Mouse (Mus musculus): ENCODE data around the gene Socs2. TPM values are rescaled to one million over a fixed set of nuclear protein-coding genes. Genes with fewer than 3 reads are reported as not detected.

The Socs2 gene
- total and polyA plus RNA-seq, 3 experiments: 87.7 to 202 (median 136) TPM

DNA sequence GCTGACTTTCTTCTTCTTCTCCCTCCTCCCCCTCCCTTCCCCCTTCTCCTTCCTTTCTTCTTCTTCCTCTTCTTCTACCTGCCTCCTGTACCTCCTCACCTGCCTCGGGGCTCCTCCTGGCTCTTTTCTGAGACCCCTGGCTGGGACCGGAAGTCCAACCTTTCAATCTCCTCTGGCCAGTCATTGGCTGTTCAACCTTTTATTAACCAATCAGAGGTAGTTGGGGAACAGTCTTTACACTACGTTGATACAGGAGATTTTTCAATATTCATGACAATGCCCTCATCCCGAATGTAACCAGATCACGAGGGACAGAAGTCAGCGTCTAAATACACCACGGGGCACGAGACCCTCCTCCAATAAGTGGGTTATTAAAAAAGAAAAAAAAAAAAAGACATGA is 32.5 kb downstream of the Socs2 start:
- ATAC-seq (ENCODE audit: extremely low read depth, insufficient number of reproducible peaks, low FRiP score, poor library complexity, severe bottlenecking): no peak
- no peaks in the 10 kb centered on the region for H3K27me3 ChIP-seq (ENCODE audit: insufficient read depth, low read length)
- TF ChIP-seq GATA2 (IDR thresholded peaks at IDR 0.05; ENCODE audit: borderline replicate concordance, low read depth, low read length): no peak
- TF ChIP-seq POLR2AphosphoS5 (IDR thresholded peaks at IDR 0.05; ENCODE audit: insufficient replicate concordance, low read depth, low read length): no peak
- no peak for TF ChIP-seq CTCF (IDR thresholded peaks at IDR 0.05; ENCODE audit: low read depth, low read length)
- TF ChIP-seq GATA1 (IDR thresholded peaks at IDR 0.05; ENCODE audit: borderline replicate concordance, low read length): no peak
- no peak for TF ChIP-seq TAL1 (conservative IDR thresholded peaks at IDR 0.05; ENCODE audit: low read depth, low read length)
- no peaks in the 10 kb centered on the region; the same call in 1 of the 2 replicates for H3K4me1 ChIP-seq (ENCODE audit: insufficient read depth, low read depth, low read length)
- no peak for DNase-seq (ENCODE audit: low spot score)
- H3K36me3 ChIP-seq (replicated peaks): peaks cover 11% of the 10 kb centered on the region
- H3K9me3 ChIP-seq (replicated peaks): 0 out of 2 replicates have a peak, but pooled peaks cover 2% of the 10 kb centered on the region
- H3K4me3 ChIP-seq (ENCODE audit: low read depth, low read length): no peak overlapping the region

GRCm38 (mm10) chr10:95373340-95373739 is 43.6 kb downstream of the Socs2 start:
- ATAC-seq (ENCODE audit: extremely low read depth, insufficient number of reproducible peaks, low FRiP score, poor library complexity, severe bottlenecking): no peak
- no peaks in the 10 kb centered on the region for H3K36me3 ChIP-seq (replicated peaks)
- H3K4me3 ChIP-seq (ENCODE audit: low read depth, low read length): no peak overlapping the region
- no peaks in the 10 kb centered on the region for H3K4me1 ChIP-seq (ENCODE audit: insufficient read depth, low read depth, low read length)
- no peak for TF ChIP-seq POLR2AphosphoS5 (IDR thresholded peaks at IDR 0.05; ENCODE audit: insufficient replicate concordance, low read depth, low read length)
- no peak for TF ChIP-seq GATA2 (IDR thresholded peaks at IDR 0.05; ENCODE audit: borderline replicate concordance, low read depth, low read length)
- no peak for TF ChIP-seq TAL1 (conservative IDR thresholded peaks at IDR 0.05; ENCODE audit: low read depth, low read length)
- no peak for TF ChIP-seq CTCF (IDR thresholded peaks at IDR 0.05; ENCODE audit: low read depth, low read length)
- TF ChIP-seq GATA1 (IDR thresholded peaks at IDR 0.05; ENCODE audit: borderline replicate concordance, low read length): no peak
- no peak for DNase-seq (ENCODE audit: low spot score)
- 0 out of 2 replicates have a peak, but pooled peaks cover 5% of the 10 kb centered on the region for H3K27me3 ChIP-seq (ENCODE audit: insufficient read depth, low read length)
- peaks cover 10% of the 10 kb centered on the region for H3K9me3 ChIP-seq (replicated peaks)

GRCm38 (mm10) chr10:95371942-95372341 is 45.0 kb downstream of the Socs2 start:
- Histone ChIP-seq H3K9me3 (replicated peaks) (0 out of 2 replicates have a peak, but pooled peaks cover 2% of the 10 kb centered on the region), H3K36me3 (replicated peaks) (no peaks in the 10 kb centered on the region), H3K4me1 (ENCODE audit: insufficient read depth, low read depth, low read length) (no peaks in the 10 kb centered on the region), H3K27me3 (ENCODE audit: insufficient read depth, low read length) (0 out of 2 replicates have a peak, but pooled peaks cover 5% of the 10 kb centered on the region), H3K4me3 (ENCODE audit: low read depth, low read length) (no peak overlapping the region)
- no peak for TF ChIP-seq TAL1 (conservative IDR thresholded peaks at IDR 0.05; ENCODE audit: low read depth, low read length)
- TF ChIP-seq GATA2 (IDR thresholded peaks at IDR 0.05; ENCODE audit: borderline replicate concordance, low read depth, low read length): no peak
- no peak for TF ChIP-seq POLR2AphosphoS5 (IDR thresholded peaks at IDR 0.05; ENCODE audit: insufficient replicate concordance, low read depth, low read length)
- no peak for TF ChIP-seq CTCF (IDR thresholded peaks at IDR 0.05; ENCODE audit: low read depth, low read length)
- no peak for TF ChIP-seq GATA1 (IDR thresholded peaks at IDR 0.05; ENCODE audit: borderline replicate concordance, low read length)
- ATAC-seq (ENCODE audit: extremely low read depth, insufficient number of reproducible peaks, low FRiP score, poor library complexity, severe bottlenecking): no peak
- no peak for DNase-seq (ENCODE audit: low spot score)

DNA sequence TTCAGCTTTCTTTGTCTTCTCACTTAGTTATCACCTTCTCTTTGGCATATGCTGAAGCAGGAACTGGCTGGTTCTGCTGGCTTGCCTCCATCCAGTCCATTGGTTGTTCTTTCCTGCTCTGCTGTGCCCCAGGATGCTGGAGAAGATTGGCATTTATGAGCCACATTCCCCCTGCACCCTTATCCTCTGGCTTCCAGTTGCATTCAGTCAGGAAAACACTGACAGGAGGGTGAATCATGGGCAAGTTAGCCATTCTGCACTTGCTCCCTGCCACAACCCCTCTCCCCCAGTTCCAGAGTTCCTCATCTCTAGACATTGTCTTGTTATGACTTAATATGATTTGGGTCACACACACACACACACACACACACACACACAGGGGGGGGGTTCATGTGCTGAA is 47.8 kb downstream of the Socs2 start:
- Histone ChIP-seq H3K36me3 (replicated peaks) (no peaks in the 10 kb centered on the region), H3K27me3 (ENCODE audit: insufficient read depth, low read length) (peaks cover 8% of the 10 kb centered on the region; the same call in 1 of the 2 replicates), H3K4me1 (ENCODE audit: insufficient read depth, low read depth, low read length) (no peaks in the 10 kb centered on the region), H3K4me3 (ENCODE audit: low read depth, low read length) (no peak overlapping the region), H3K9me3 (replicated peaks) (0 out of 2 replicates have a peak, but pooled peaks cover 2% of the 10 kb centered on the region)
- ATAC-seq (ENCODE audit: extremely low read depth, insufficient number of reproducible peaks, low FRiP score, poor library complexity, severe bottlenecking) (no peak), DNase-seq (ENCODE audit: low spot score) (no peak)
- TF ChIP-seq TAL1 (conservative IDR thresholded peaks at IDR 0.05; ENCODE audit: low read depth, low read length) (no peak), GATA2 (IDR thresholded peaks at IDR 0.05; ENCODE audit: borderline replicate concordance, low read depth, low read length) (no peak), GATA1 (IDR thresholded peaks at IDR 0.05; ENCODE audit: borderline replicate concordance, low read length) (no peak), CTCF (IDR thresholded peaks at IDR 0.05; ENCODE audit: low read depth, low read length) (no peak), POLR2AphosphoS5 (IDR thresholded peaks at IDR 0.05; ENCODE audit: insufficient replicate concordance, low read depth, low read length) (no peak)

- H3K4me1 ChIP-seq (ENCODE audit: insufficient read depth, low read depth, low read length): no peaks in the 10 kb centered on the region
- H3K9me3 ChIP-seq (replicated peaks): no peaks in the 10 kb centered on the region
- no peaks in the 10 kb centered on the region for H3K36me3 ChIP-seq (replicated peaks)
- TF ChIP-seq POLR2AphosphoS5 (IDR thresholded peaks at IDR 0.05; ENCODE audit: insufficient replicate concordance, low read depth, low read length) (no peak), GATA2 (IDR thresholded peaks at IDR 0.05; ENCODE audit: borderline replicate concordance, low read depth, low read length) (no peak)
- H3K4me3 ChIP-seq (ENCODE audit: low read depth, low read length): no peak overlapping the region
- ATAC-seq (ENCODE audit: extremely low read depth, insufficient number of reproducible peaks, low FRiP score, poor library complexity, severe bottlenecking) (no peak), DNase-seq (ENCODE audit: low spot score) (no peak)
- H3K27me3 ChIP-seq (ENCODE audit: insufficient read depth, low read length): peaks cover 13% of the 10 kb centered on the region; the same call in 1 of the 2 replicates
These were observed 48.8 kb downstream of the Socs2 start for GRCm38 (mm10) chr10:95368151-95368550.

DNA sequence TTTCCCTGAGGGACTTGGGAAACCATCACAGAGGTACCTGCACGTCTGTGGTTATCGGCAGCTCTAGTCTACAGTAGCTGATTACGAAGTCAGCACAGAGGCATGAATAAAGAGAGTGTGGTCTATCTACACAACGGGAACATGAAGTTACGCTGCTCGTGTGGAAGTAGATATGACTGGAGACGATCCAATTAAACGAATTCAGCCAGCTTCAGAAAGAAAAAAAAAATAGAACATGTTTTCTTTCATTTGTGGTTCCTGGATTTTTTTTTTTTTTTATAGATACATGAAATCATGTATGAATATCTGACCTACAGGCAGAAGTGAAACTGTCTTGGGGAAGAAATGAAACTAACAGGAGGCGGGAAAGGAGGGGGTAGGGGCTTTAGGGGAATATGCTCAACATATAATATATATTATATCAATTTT is 49.3 kb downstream of the Socs2 start:
- DNase-seq (ENCODE audit: low spot score): no peak
- ATAC-seq (ENCODE audit: extremely low read depth, insufficient number of reproducible peaks, low FRiP score, poor library complexity, severe bottlenecking): no peak
- peaks cover 16% of the 10 kb centered on the region for H3K27me3 ChIP-seq (ENCODE audit: insufficient read depth, low read length)
- H3K9me3 ChIP-seq (replicated peaks): no peaks in the 10 kb centered on the region
- H3K36me3 ChIP-seq (replicated peaks): no peaks in the 10 kb centered on the region
- TF ChIP-seq TAL1 (conservative IDR thresholded peaks at IDR 0.05; ENCODE audit: low read depth, low read length) (no peak), CTCF (IDR thresholded peaks at IDR 0.05; ENCODE audit: low read depth, low read length) (no peak), GATA2 (IDR thresholded peaks at IDR 0.05; ENCODE audit: borderline replicate concordance, low read depth, low read length) (no peak), GATA1 (IDR thresholded peaks at IDR 0.05; ENCODE audit: borderline replicate concordance, low read length) (no peak), POLR2AphosphoS5 (IDR thresholded peaks at IDR 0.05; ENCODE audit: insufficient replicate concordance, low read depth, low read length) (no peak)
- no peaks in the 10 kb centered on the region for H3K4me1 ChIP-seq (ENCODE audit: insufficient read depth, low read depth, low read length)
- no peak overlapping the region for H3K4me3 ChIP-seq (ENCODE audit: low read depth, low read length)

All from G1E (cell line).